Mouse (Mus musculus) MEL (cell line): ENCODE measurements around the gene Pdlim4. TPM values are rescaled to one million over a fixed set of nuclear protein-coding genes. Genes with fewer than 3 reads are reported as not detected.

ENCODE experiments used
- DNase-seq: peaks from one replicate; pipeline ENCODE4 v3.0.0; 2011; ENCODE audit warnings: low read depth, low spot score
- H3K27ac ChIP-seq: 2 replicates; pipeline ENCODE4 v1.5.1; 2012; ENCODE audit warnings: low read depth, mild to moderate bottlenecking, control low read depth, low read length, moderate library complexity; ENCODE audit not compliant: control insufficient read depth
- H3K27me3 ChIP-seq, 2 experiments: fragments of 150-350 bp in 1 of 2; sonication (generic) in 1 of 2; 2 replicates each; pipeline ENCODE4 v1.6.1; 2012; ENCODE audit warnings: low read length in 2 of 2, mild to moderate bottlenecking in 2 of 2, improper control_type of control experiment in 1 of 2, moderate library complexity in 1 of 2; ENCODE audit not compliant: insufficient read depth in 2 of 2, control insufficient read depth in 1 of 2
- H3K36me3 ChIP-seq, 2 experiments: 2 replicates each; pipeline ENCODE4 v1.6.1; 2012 to 2014; ENCODE audit warnings: low read length in 2 of 2, improper control_type of control experiment in 1 of 2, inconsistent platforms in 1 of 2, mild to moderate bottlenecking in 1 of 2; ENCODE audit not compliant: insufficient read depth in 2 of 2, control insufficient read depth in 1 of 2
- H3K4me1 ChIP-seq, 2 experiments: fragments of 150-350 bp in 1 of 2; sonication (generic) in 1 of 2; 2 replicates each; pipeline ENCODE4 v1.6.1; 2012; ENCODE audit warnings: low read length in 2 of 2, improper control_type of control experiment in 1 of 2, mild to moderate bottlenecking in 1 of 2; ENCODE audit not compliant: insufficient read depth in 2 of 2, control insufficient read depth in 1 of 2
- H3K4me3 ChIP-seq, 2 experiments: fragments of 150-350 bp in 1 of 2; sonication (generic) in 1 of 2; 2 replicates each; pipeline ENCODE4 v1.5.1; 2012; ENCODE audit warnings: low read depth in 2 of 2, low read length in 2 of 2, mild to moderate bottlenecking in 2 of 2, moderate library complexity in 2 of 2, control low read depth in 1 of 2, improper control_type of control experiment in 1 of 2; ENCODE audit not compliant: control insufficient read depth in 1 of 2, insufficient read depth in 1 of 2
- H3K79me2 ChIP-seq: 2 replicates; pipeline ENCODE4 v1.6.1; 2012; ENCODE audit warnings: mild to moderate bottlenecking, low read length, moderate library complexity; ENCODE audit not compliant: control insufficient read depth, poor library complexity, insufficient read depth
- H3K9ac ChIP-seq: 2 replicates; pipeline ENCODE4 v1.6.1; 2012; ENCODE audit warnings: low read depth, mild to moderate bottlenecking, control low read depth, low read length, moderate library complexity; ENCODE audit not compliant: control insufficient read depth, poor library complexity, severe bottlenecking
- H3K9me3 ChIP-seq: fragments of 150-350 bp; sonication (generic); replicated peaks from 2 replicates; pipeline ENCODE4 v1.6.1; 2012; ENCODE audit warnings: mild to moderate bottlenecking, low read length, improper control_type of control experiment, moderate library complexity; ENCODE audit not compliant: insufficient read depth
- BHLHE40 ChIP-seq: IDR thresholded peaks from 2 replicates; pipeline ENCODE4 v1.6.1; 2012; ENCODE audit warnings: low read depth, mild to moderate bottlenecking, inconsistent platforms, low read length, improper control_type of control experiment, borderline replicate concordance
- CHD2 ChIP-seq: IDR thresholded peaks from 2 replicates; pipeline ENCODE4 v1.6.1; 2011; ENCODE audit warnings: low read length, improper control_type of control experiment
- CTCF ChIP-seq, 3 experiments: IDR thresholded peaks in 2 of 3; conservative IDR thresholded peaks in 1 of 3; 2 replicates each; pipeline ENCODE4 v1.5.1; 2011 to 2012; ENCODE audit warnings: low read length in 3 of 3, low read depth in 2 of 3, mild to moderate bottlenecking in 2 of 3, improper control_type of control experiment in 1 of 3, inconsistent platforms in 1 of 3, mixed read lengths in 1 of 3, moderate library complexity in 1 of 3; ENCODE audit not compliant: control insufficient read depth in 1 of 3, insufficient read depth in 1 of 3, poor library complexity in 1 of 3, severe bottlenecking in 1 of 3
- E2F4 ChIP-seq: IDR thresholded peaks from 2 replicates; pipeline ENCODE4 v1.6.1; 2011; ENCODE audit warnings: low read depth, low read length, improper control_type of control experiment, borderline replicate concordance
- ELF1 ChIP-seq: IDR thresholded peaks from 2 replicates; pipeline ENCODE4 v1.6.1; 2014; ENCODE audit warnings: low read depth, mild to moderate bottlenecking, inconsistent platforms, low read length, improper control_type of control experiment, moderate library complexity
- EP300 ChIP-seq, 2 experiments: IDR thresholded peaks; 2 replicates each; pipeline ENCODE4 v1.6.1; 2011; ENCODE audit warnings: improper control_type of control experiment in 2 of 2, low read length in 2 of 2, low read depth in 1 of 2, mild to moderate bottlenecking in 1 of 2
- ETS1 ChIP-seq: IDR thresholded peaks from 2 replicates; pipeline ENCODE4 v1.6.1; 2012; ENCODE audit warnings: low read depth, mild to moderate bottlenecking, inconsistent platforms, low read length, improper control_type of control experiment, moderate library complexity
- GABPA ChIP-seq: IDR thresholded peaks from 2 replicates; pipeline ENCODE4 v1.6.1; 2012; ENCODE audit warnings: low read depth, mild to moderate bottlenecking, inconsistent platforms, low read length, improper control_type of control experiment, moderate library complexity
- GATA1 ChIP-seq: IDR thresholded peaks from 2 replicates; pipeline ENCODE4 v1.6.1; 2011; ENCODE audit warnings: low read depth, low read length, improper control_type of control experiment
- HCFC1 ChIP-seq: IDR thresholded peaks from 2 replicates; pipeline ENCODE4 v1.6.1; 2012; ENCODE audit warnings: low read depth, mild to moderate bottlenecking, inconsistent platforms, low read length, improper control_type of control experiment, moderate library complexity
- JUND ChIP-seq: IDR thresholded peaks from 2 replicates; pipeline ENCODE4 v1.6.1; 2011; ENCODE audit warnings: low read depth, mild to moderate bottlenecking, improper control_type of control experiment, low read length
- KAT2A ChIP-seq: conservative IDR thresholded peaks from 2 replicates; pipeline ENCODE4 v1.6.1; 2012; ENCODE audit warnings: low read depth, low read length, improper control_type of control experiment, inconsistent platforms
- MAFK ChIP-seq: IDR thresholded peaks from 2 replicates; pipeline ENCODE4 v1.6.1; 2011; ENCODE audit warnings: low read depth, mild to moderate bottlenecking, low read length, improper control_type of control experiment, borderline replicate concordance
- MAX ChIP-seq: IDR thresholded peaks from 2 replicates; pipeline ENCODE4 v1.6.1; 2011; ENCODE audit warnings: low read length, improper control_type of control experiment
- MAZ ChIP-seq: IDR thresholded peaks from 2 replicates; pipeline ENCODE4 v1.6.1; 2012; ENCODE audit warnings: low read depth, mild to moderate bottlenecking, inconsistent platforms, low read length, improper control_type of control experiment
- MEF2A ChIP-seq: IDR thresholded peaks from 2 replicates; pipeline ENCODE4 v1.6.1; 2014; ENCODE audit warnings: low read depth, mild to moderate bottlenecking, inconsistent platforms, low read length, improper control_type of control experiment; ENCODE audit not compliant: poor library complexity, insufficient replicate concordance, severe bottlenecking; ENCODE audit errors: extremely low read depth
- MXI1 ChIP-seq: IDR thresholded peaks from 2 replicates; pipeline ENCODE4 v1.6.1; 2011; ENCODE audit warnings: mild to moderate bottlenecking, low read depth, low read length, improper control_type of control experiment
- MYB ChIP-seq: IDR thresholded peaks from 2 replicates; pipeline ENCODE4 v1.6.1; 2011; ENCODE audit warnings: mild to moderate bottlenecking, low read depth, low read length, improper control_type of control experiment
- MYC ChIP-seq: IDR thresholded peaks from 2 replicates; pipeline ENCODE4 v1.6.1; 2011; ENCODE audit warnings: low read depth, mild to moderate bottlenecking, low read length, improper control_type of control experiment, moderate library complexity
- NELFE ChIP-seq: IDR thresholded peaks from 2 replicates; pipeline ENCODE4 v1.6.1; 2011; ENCODE audit warnings: low read depth, low read length, improper control_type of control experiment
- NRF1 ChIP-seq: IDR thresholded peaks from 2 replicates; pipeline ENCODE4 v1.6.1; 2014; ENCODE audit warnings: low read depth, mild to moderate bottlenecking, inconsistent platforms, low read length, improper control_type of control experiment, moderate library complexity; ENCODE audit not compliant: poor library complexity, insufficient read depth, severe bottlenecking
- POLR2A ChIP-seq, 2 experiments: IDR thresholded peaks; 2 replicates each; pipeline ENCODE4 v1.6.1; 2011 to 2012; ENCODE audit warnings: low read length in 2 of 2, mild to moderate bottlenecking in 2 of 2, control low read depth in 1 of 2, improper control_type of control experiment in 1 of 2, low read depth in 1 of 2, moderate library complexity in 1 of 2; ENCODE audit not compliant: control insufficient read depth in 1 of 2, insufficient read depth in 1 of 2, poor library complexity in 1 of 2
- POLR2AphosphoS2 ChIP-seq: IDR thresholded peaks from 2 replicates; pipeline ENCODE4 v1.6.1; 2011; ENCODE audit warnings: low read length, improper control_type of control experiment
- POLR2AphosphoS5 ChIP-seq: IDR thresholded peaks from 2 replicates; pipeline ENCODE4 v1.6.1; 2012; ENCODE audit warnings: low read depth, borderline replicate concordance, mild to moderate bottlenecking, inconsistent platforms, low read length, moderate library complexity, mixed read lengths
- RAD21 ChIP-seq: IDR thresholded peaks from 2 replicates; pipeline ENCODE4 v1.6.1; 2011; ENCODE audit warnings: mild to moderate bottlenecking, low read depth, low read length, improper control_type of control experiment
- RCOR1 ChIP-seq: IDR thresholded peaks from 2 replicates; pipeline ENCODE4 v1.6.1; 2012; ENCODE audit warnings: low read depth, mild to moderate bottlenecking, inconsistent platforms, low read length, improper control_type of control experiment
- SIN3A ChIP-seq: IDR thresholded peaks from 2 replicates; pipeline ENCODE4 v1.6.1; 2012; ENCODE audit warnings: low read length, improper control_type of control experiment, inconsistent platforms
- SMC3 ChIP-seq: IDR thresholded peaks from 2 replicates; pipeline ENCODE4 v1.6.1; 2011; ENCODE audit warnings: low read depth, low read length, improper control_type of control experiment
- TBP ChIP-seq: IDR thresholded peaks from 2 replicates; pipeline ENCODE4 v1.8.0; 2011; ENCODE audit warnings: low read depth, low read length, improper control_type of control experiment
- TCF12 ChIP-seq: IDR thresholded peaks from 2 replicates; pipeline ENCODE4 v1.6.1; 2014; ENCODE audit warnings: low read depth, mild to moderate bottlenecking, inconsistent platforms, low read length, improper control_type of control experiment, moderate library complexity
- UBTF ChIP-seq: IDR thresholded peaks from 2 replicates; pipeline ENCODE4 v1.6.1; 2012; ENCODE audit warnings: low read depth, mild to moderate bottlenecking, inconsistent platforms, low read length, improper control_type of control experiment, moderate library complexity, borderline replicate concordance; ENCODE audit not compliant: insufficient read depth
- USF2 ChIP-seq, 2 experiments: IDR thresholded peaks; 2 replicates each; pipeline ENCODE4 v1.6.1; 2011 to 2012; ENCODE audit warnings: improper control_type of control experiment in 2 of 2, low read length in 2 of 2, borderline replicate concordance in 1 of 2, inconsistent platforms in 1 of 2, low read depth in 1 of 2, mild to moderate bottlenecking in 1 of 2; ENCODE audit not compliant: insufficient read depth in 1 of 2
- ZC3H11A ChIP-seq: IDR thresholded peaks from 2 replicates; pipeline ENCODE4 v1.6.1; 2012; ENCODE audit warnings: low read depth, mild to moderate bottlenecking, inconsistent platforms, low read length, improper control_type of control experiment
- ZKSCAN1 ChIP-seq: IDR thresholded peaks from 2 replicates; pipeline ENCODE4 v1.6.1; 2012; ENCODE audit warnings: low read depth, mild to moderate bottlenecking, inconsistent platforms, low read length, improper control_type of control experiment, moderate library complexity
- ZMIZ1 ChIP-seq: IDR thresholded peaks from 2 replicates; pipeline ENCODE4 v1.6.1; 2012; ENCODE audit warnings: low read depth, mild to moderate bottlenecking, inconsistent platforms, low read length, improper control_type of control experiment, moderate library complexity
- polyA plus RNA-seq, 2 experiments: library from polyadenylated mRNA; stranded (reverse) in 1 of 2; unstranded in 1 of 2; fragments of >175 nt in 1 of 2; fragments of >200 nt in 1 of 2; gene quantifications; 2 replicates each; pipeline versions ENCODE4 v1.2.1 to v1.2.4; 2012; ENCODE audit warnings: low replicate concordance in 2 of 2, low read depth in 1 of 2; ENCODE audit not compliant: insufficient read length in 2 of 2, insufficient read depth in 1 of 2, missing spikeins in 1 of 2
- total RNA-seq: library from RNA; depleted of rRNA; stranded (reverse); fragments of 300-350 nt; gene quantifications from 2 replicates; pipeline ENCODE4 v1.2.3, GENCODE M21; 2012

Gene Pdlim4
- total and polyA plus RNA-seq, 3 experiments, result 0.70 TPM; not detected in 2

GRCm38 (mm10) chr11:54092188-54092587, 23.4 kb upstream of the Pdlim4 start (continued):
- TF ChIP-seq EP300 (IDR thresholded peaks at IDR 0.05; ENCODE audit: low read depth in 1 of 2, low read length in 2 of 2) (peak; percentile 28 to 49; a peak in 2 of 4 replicates), CHD2 (no peak)

- Histone ChIP-seq H3K9me3 (no peaks in the 10 kb centered on the region), H3K36me3 (peaks cover 0 to 18% of the 10 kb centered on the region in 2 experiments; a peak in 2 of 4 replicates), H3K27ac (no peak overlapping the region), H3K4me3 (peak overlapping the region; percentile 1 to 28; a peak in 3 of 4 replicates), H3K4me1 (peaks cover 7 to 23% of the 10 kb centered on the region in 2 experiments), H3K27me3 (no peaks in the 10 kb centered on the region), H3K9ac (no peak overlapping the region), H3K79me2 (no peaks in the 10 kb centered on the region)
- DNase-seq, result peak; percentile 90
- TF ChIP-seq MYB (no peak), CTCF (IDR thresholded peaks at IDR 0.05 in 2 of 3, conservative IDR thresholded peaks at IDR 0.05 in 1 of 3; ENCODE audit: control insufficient read depth in 1 of 3, insufficient read depth in 1 of 3, low read depth in 2 of 3, low read length in 3 of 3, poor library complexity in 1 of 3, severe bottlenecking in 1 of 3) (peak in 2 of 3 experiments; percentile 18 to 20; a peak in 2 of 6 replicates), KAT2A (no peak), BHLHE40 (no peak), UBTF (no peak), EP300 (IDR thresholded peaks at IDR 0.05; ENCODE audit: low read depth in 1 of 2, low read length in 2 of 2) (peak; percentile 43 to 70; a peak in 2 of 4 replicates), MXI1 (peak; percentile 59), SMC3 (peak; percentile 28; the same call in 1 of the 2 replicates), SIN3A (peak; percentile 45), TCF12 (no peak), RCOR1 (peak; percentile 87), ZC3H11A (no peak), MAFK (no peak), ETS1 (peak; percentile 52; the same call in 1 of the 2 replicates), MAX (peak; percentile 18; the same call in 1 of the 2 replicates), ZMIZ1 (no peak), MAZ (no peak), NRF1 (no peak), TBP (peak; percentile 68), USF2 (IDR thresholded peaks at IDR 0.05; ENCODE audit: borderline replicate concordance in 1 of 2, insufficient read depth in 1 of 2, low read depth in 1 of 2, low read length in 2 of 2) (no peak), GABPA (no peak), POLR2AphosphoS5 (no peak), JUND (no peak), ZKSCAN1 (no peak), MYC (peak; percentile 77), MEF2A (no peak), CHD2 (no peak), NELFE (no peak), RAD21 (no peak; the same call in 1 of the 2 replicates), ELF1 (no peak), POLR2A (IDR thresholded peaks at IDR 0.05; ENCODE audit: control insufficient read depth in 1 of 2, insufficient read depth in 1 of 2, low read depth in 1 of 2, low read length in 2 of 2, poor library complexity in 1 of 2) (peak in 1 of 2 experiments; percentile 32; a peak in 1 of 4 replicates), HCFC1 (no peak), POLR2AphosphoS2 (no peak), E2F4 (no peak), GATA1 (peak; percentile 65)
These were observed 22.9 kb upstream of the Pdlim4 start for GRCm38 (mm10) chr11:54091726-54092125.
